In genomic region chr19:47047236-47047833, GRCm38 (mm10) we compare ENCODE assay signal across 27 mouse cellular contexts. TPM values are rescaled to one million over a fixed set of nuclear protein-coding genes. Genes with fewer than 3 reads are reported as not detected.
DNase-seq lines count a peak whose midpoint lies in the region; ATAC-seq and TF ChIP-seq lines count a peak whose summit lies in the region.
"Had no signal": no experiment of that assay in that cellular context is flagged by ENCODE, and none has a peak within 500 bp of the region (broad histone marks: within the 10 kb centered on the region; RNA-seq: fewer than 3 reads in every experiment).

No protein-coding gene starts in this region.

- peak overlapping the region; percentile 59 for H3K27ac ChIP-seq in ES-Bruce4 (ENCODE audit: insufficient read depth, low read length)
- H3K27ac ChIP-seq: embryonic facial prominence, embryonic 12.5 days; forebrain, embryonic 15.5 days; hindbrain, embryonic 12.5 days; hindbrain, postnatal 0 days; intestine, embryonic 15.5 days; layer of hippocampus, adult 2 months; liver, embryonic 12.5 days; midbrain, embryonic 12.5 days had no signal

- H3K27me3 ChIP-seq in ES-Bruce4 (ENCODE audit: control insufficient read depth, insufficient read depth, low read length, poor library complexity, severe bottlenecking): no peaks in the 10 kb centered on the region
- H3K27me3 ChIP-seq: CH12.LX; embryonic facial prominence, embryonic 12.5 days; forebrain, embryonic 15.5 days; hindbrain, embryonic 12.5 days; intestine, embryonic 15.5 days; liver, embryonic 12.5 days; megakaryocyte, embryonic 14.5 days; midbrain, embryonic 12.5 days had no signal

- H3K4me3 ChIP-seq in ES-Bruce4 (ENCODE audit: low read depth, low read length): no peak overlapping the region
- H3K4me3 ChIP-seq: embryonic facial prominence, embryonic 12.5 days; forebrain, embryonic 15.5 days; hindbrain, embryonic 12.5 days; intestine, embryonic 15.5 days; layer of hippocampus, adult 2 months; liver, embryonic 12.5 days; megakaryocyte, embryonic 14.5 days; midbrain, embryonic 12.5 days had no signal

- DNase-seq in ES-CJ7 (ENCODE audit: low read depth, low spot score): peak; percentile 92
- DNase-seq in adrenal gland, adult 2 months: peak; percentile 79
- peak; percentile 59 to 76 for DNase-seq in adrenal gland, postnatal 36 days
- DNase-seq: B cell, adult 2 months; cerebellum, adult 11-12 months; cerebellum, adult 9-11 months; embryo, embryonic 11 days; heart, postnatal 36 days; kidney, adult 2 months; kidney, postnatal 36 days; liver, postnatal 0 days; lung, postnatal 36 days; spleen, adult 18-20 months had no signal

- ATAC-seq in granulocyte monocyte progenitor cell, adult 5-6 weeks (replicated peaks; ENCODE audit: poor library complexity, severe bottlenecking): no peak
- ATAC-seq in CD4-positive, CD25-positive, alpha-beta regulatory T cell, adult 4 months: no peak
- ATAC-seq: forebrain, embryonic 15.5 days; hindbrain, postnatal 0 days; intestine, embryonic 15.5 days; liver, embryonic 12.5 days; liver, postnatal 0 days had no signal

- no peak for TF ChIP-seq EP300 in ES-Bruce4 (IDR thresholded peaks at IDR 0.05; ENCODE audit: insufficient read depth, low read depth, low read length)

- no peak overlapping the region for H3K9ac ChIP-seq in ES-Bruce4 (ENCODE audit: low read depth, poor library complexity, severe bottlenecking)
- H3K9ac ChIP-seq: embryonic facial prominence, embryonic 12.5 days; forebrain, embryonic 15.5 days; hindbrain, embryonic 12.5 days; intestine, embryonic 15.5 days; liver, embryonic 12.5 days; liver, postnatal 0 days; midbrain, embryonic 12.5 days had no signal

- no peak for TF ChIP-seq POLR2A in ES-Bruce4 (IDR thresholded peaks at IDR 0.05; ENCODE audit: insufficient read depth, low read length)

- peaks cover 1% of the 10 kb centered on the region for H3K4me1 ChIP-seq in ES-Bruce4 (ENCODE audit: control insufficient read depth, insufficient read depth, low read length)

- no peak for TF ChIP-seq CTCF in ES-Bruce4 (IDR thresholded peaks at IDR 0.05; ENCODE audit: low read depth, low read length)

- H3K36me3 ChIP-seq in ES-Bruce4 (ENCODE audit: control insufficient read depth, insufficient read depth, low read length, poor library complexity, severe bottlenecking): peaks cover 36% of the 10 kb centered on the region
- H3K36me3 ChIP-seq: intestine, embryonic 15.5 days had no signal

- no peaks in the 10 kb centered on the region for H3K9me3 ChIP-seq in ES-Bruce4 (replicated peaks; ENCODE audit: control insufficient read depth, insufficient read depth, low read length, poor library complexity, severe bottlenecking)
- H3K9me3 ChIP-seq: embryonic facial prominence, embryonic 12.5 days; forebrain, embryonic 15.5 days; hindbrain, embryonic 12.5 days; intestine, embryonic 15.5 days; liver, embryonic 12.5 days; megakaryocyte, embryonic 14.5 days; midbrain, embryonic 12.5 days had no signal

RNA-seq across cellular contexts. Expression of gene Pcgf6, which starts 3.4 kb away (rescaled TPM):
- polyA plus RNA-seq in ES-Bruce4 (2011; ENCODE audit: insufficient read depth, insufficient read length, low read depth, missing spikeins): 70.7 and 73.2 TPM in 2 replicates
- total RNA-seq in adrenal gland, adult 2 months (2021): 10 to 100 TPM in 1 of 2 experiments, 1 to 10 TPM in 1; 9.9 to 11.4 TPM
- 10.0 and 11.2 TPM in 2 replicates for polyA plus RNA-seq in adrenal gland, adult 2 months (2012; rRNA removed)
- 10 to 100 TPM in 1 of 2 experiments, 1 to 10 TPM in 1; 9.1 to 11.9 TPM for total RNA-seq in adrenal gland, postnatal 36 days (2021)
- 21.3 and 24.9 TPM in 2 replicates for total RNA-seq in granulocyte monocyte progenitor cell, adult 5-6 weeks (2014; fragmentation: Nextera tagmentation)
- 10.0 and 11.3 TPM in 2 replicates for total RNA-seq in granulocyte monocyte progenitor cell, adult 5-6 weeks (2017)
- 1 to 10 TPM; 7.4 to 8.9 TPM for polyA plus RNA-seq in CD4-positive, CD25-positive, alpha-beta regulatory T cell, adult 4 months (2017; shearing (Covaris generic))

RNA-seq across cellular contexts. Expression of gene Taf5, which starts 20.2 kb away (rescaled TPM):
- polyA plus RNA-seq in ES-Bruce4 (2011; ENCODE audit: insufficient read depth, insufficient read length, low read depth, missing spikeins): 19.4 and 21.8 TPM in 2 replicates
- total RNA-seq in adrenal gland, adult 2 months (2021): 1 to 10 TPM; 3.5 to 3.6 TPM
- polyA plus RNA-seq in adrenal gland, adult 2 months (2012; rRNA removed): 1.6 and 1.9 TPM in 2 replicates
- total RNA-seq in adrenal gland, postnatal 36 days (2021): 1 to 10 TPM; 4.1 to 4.2 TPM
- total RNA-seq in granulocyte monocyte progenitor cell, adult 5-6 weeks (2014; fragmentation: Nextera tagmentation): 6.3 and 9.9 TPM in 2 replicates
- total RNA-seq in granulocyte monocyte progenitor cell, adult 5-6 weeks (2017): 25.3 and 27.4 TPM in 2 replicates
- polyA plus RNA-seq in CD4-positive, CD25-positive, alpha-beta regulatory T cell, adult 4 months (2017; shearing (Covaris generic)): 1 to 10 TPM; 2.0 to 2.8 TPM

RNA-seq across cellular contexts. Expression of gene Nt5c2, which starts 32.4 kb away (rescaled TPM):
- polyA plus RNA-seq in ES-Bruce4 (2011; ENCODE audit: insufficient read depth, insufficient read length, low read depth, missing spikeins): 62.4 and 76.9 TPM in 2 replicates
- 10 to 100 TPM; 61.8 to 66.2 TPM for total RNA-seq in adrenal gland, adult 2 months (2021)
- 11.6 and 11.9 TPM in 2 replicates for polyA plus RNA-seq in adrenal gland, adult 2 months (2012; rRNA removed)
- total RNA-seq in adrenal gland, postnatal 36 days (2021): 10 to 100 TPM; 63.2 to 65.2 TPM
- 62.3 and 65.3 TPM in 2 replicates for total RNA-seq in granulocyte monocyte progenitor cell, adult 5-6 weeks (2014; fragmentation: Nextera tagmentation)
- total RNA-seq in granulocyte monocyte progenitor cell, adult 5-6 weeks (2017): 67.6 and 84.5 TPM in 2 replicates
- polyA plus RNA-seq in CD4-positive, CD25-positive, alpha-beta regulatory T cell, adult 4 months (2017; shearing (Covaris generic)): 10 to 100 TPM; 38.0 to 42.2 TPM

RNA-seq across cellular contexts. Expression of gene Ina, which starts 32.8 kb away (rescaled TPM):
- 21.2 and 21.9 TPM in 2 replicates for polyA plus RNA-seq in ES-Bruce4 (2011; ENCODE audit: insufficient read depth, insufficient read length, low read depth, missing spikeins)
- 1 to 10 TPM; 5.5 to 7.7 TPM for total RNA-seq in adrenal gland, adult 2 months (2021)
- polyA plus RNA-seq in adrenal gland, adult 2 months (2012; rRNA removed): 4.4 and 5.0 TPM in 2 replicates
- total RNA-seq in adrenal gland, postnatal 36 days (2021): 1 to 10 TPM; 4.0 to 5.9 TPM
- not detected in 2 replicates for total RNA-seq in granulocyte monocyte progenitor cell, adult 5-6 weeks (2014; fragmentation: Nextera tagmentation)
- not detected in 2 replicates for total RNA-seq in granulocyte monocyte progenitor cell, adult 5-6 weeks (2017)
- polyA plus RNA-seq in CD4-positive, CD25-positive, alpha-beta regulatory T cell, adult 4 months (2017; shearing (Covaris generic)): not detected
- total RNA-seq: CH12.LX; gastrocnemius, adult 8-10 months; heart, postnatal 36 days had no signal
- polyA plus RNA-seq: liver, postnatal 0 days had no signal

RNA-seq across cellular contexts. Expression of gene Usmg5, which starts 43.1 kb away (rescaled TPM):
- polyA plus RNA-seq in ES-Bruce4 (2011; ENCODE audit: insufficient read depth, insufficient read length, low read depth, missing spikeins): 552 and 561 TPM in 2 replicates
- 100 to 1,000 TPM; 788 to 840 TPM for total RNA-seq in adrenal gland, adult 2 months (2021)
- 7.8 and 8.7 TPM in 2 replicates for polyA plus RNA-seq in adrenal gland, adult 2 months (2012; rRNA removed)
- total RNA-seq in adrenal gland, postnatal 36 days (2021): 100 to 1,000 TPM; 712 to 723 TPM
- total RNA-seq in granulocyte monocyte progenitor cell, adult 5-6 weeks (2014; fragmentation: Nextera tagmentation): 747 and 798 TPM in 2 replicates
- total RNA-seq in granulocyte monocyte progenitor cell, adult 5-6 weeks (2017): 493 and 868 TPM in 2 replicates
- polyA plus RNA-seq in CD4-positive, CD25-positive, alpha-beta regulatory T cell, adult 4 months (2017; shearing (Covaris generic)): 100 to 1,000 TPM; 175 to 307 TPM
